Mouse (Mus musculus) left cerebral cortex, adult 2 months (tissue): ENCODE measurements at regions not wholly inside any gene's neighbourhood (a gene's known extent, or its start where the extent isn't known, plus 50 kb on each side); places are given as distances from the start of the nearest gene placed in this dataset.
A peak's percentile ranks its signal among the peaks of the same experiment; 100 is the strongest.

Experiments
- DNase-seq, 2 experiments: peaks; one replicate each; pipeline ENCODE4 v3.0.0; 2021 to 2022; ENCODE audit warnings: low spot score in 2 of 2, mixed read lengths in 1 of 2; ENCODE audit errors: extremely low spot score in 1 of 2
- H3K27ac ChIP-seq: fragments of 200-600 bp; 2 replicates; pipeline ENCODE4 v1.8.1; 2022
- H3K4me3 ChIP-seq: fragments of 200-600 bp; 2 replicates; pipeline ENCODE4 v1.8.1; 2022
- CTCF ChIP-seq: fragments of 200-600 bp; IDR thresholded peaks from 2 replicates; pipeline ENCODE4 v1.8.1; 2022; ENCODE audit warnings: antibody characterized with exemption, mild to moderate bottlenecking, moderate library complexity
- intact Hi-C: fragments of 180-260 bp; cut with DNase I; formaldehyde crosslinking; loops from one replicate; pipeline ENCODE4 v1.15.1; 2025

GRCm38 (mm10) chr8:102223097-102223496 lies 562.3 kb downstream of the Cdh11 start:
- no peak for DNase-seq
- no peak overlapping the region for H3K4me3 ChIP-seq
- intact Hi-C loops, result no loop called here
- H3K27ac ChIP-seq, result no peak overlapping the region
- no peak for TF ChIP-seq CTCF

GRCm38 (mm10) chr8:102205633-102206032 lies 579.8 kb downstream of the Cdh11 start:
- DNase-seq, result no peak
- no peak overlapping the region for H3K4me3 ChIP-seq
- no peak for TF ChIP-seq CTCF
- no peak overlapping the region for H3K27ac ChIP-seq
- intact Hi-C loops, result no loop called here

- H3K27ac ChIP-seq, result no peak overlapping the region
- DNase-seq, result no peak
- intact Hi-C loops, result no loop called here
- H3K4me3 ChIP-seq, result no peak overlapping the region
- no peak for TF ChIP-seq CTCF
These were observed 625.8 kb downstream of the Cdh11 start for GRCm38 (mm10) chr8:102159541-102160197.

- no peak overlapping the region for H3K4me3 ChIP-seq
- DNase-seq, result no peak
- no peak for TF ChIP-seq CTCF
- no peak overlapping the region for H3K27ac ChIP-seq
- intact Hi-C loops, result no loop called here
These were observed 666.8 kb downstream of the Cdh11 start for GRCm38 (mm10) chr8:102118657-102119056.

- no peak for DNase-seq
- intact Hi-C loops, result no loop called here
These were observed 668.5 kb downstream of the Cdh11 start for GRCm38 (mm10) chr8:102116846-102117403.

GRCm38 (mm10) chr8:102103773-102104172 lies 681.7 kb downstream of the Cdh11 start:
- Histone ChIP-seq H3K27ac (no peak overlapping the region), H3K4me3 (no peak overlapping the region)
- TF ChIP-seq CTCF, result no peak
- intact Hi-C loops, result no loop called here
- no peak for DNase-seq

More at GRCm38 (mm10) chr8:102116846-102117403, 668.5 kb downstream of the Cdh11 start:
- Histone ChIP-seq H3K27ac (no peak overlapping the region), H3K4me3 (no peak overlapping the region)
- no peak for TF ChIP-seq CTCF

- intact Hi-C loops, result no loop called here
- no peak overlapping the region for H3K4me3 ChIP-seq
- DNase-seq, result no peak
- H3K27ac ChIP-seq, result no peak overlapping the region
- TF ChIP-seq CTCF, result no peak
These were observed 688.7 kb downstream of the Cdh11 start for GRCm38 (mm10) chr8:102096726-102097125.

- Histone ChIP-seq H3K4me3 (no peak overlapping the region), H3K27ac (no peak overlapping the region)
- peak; percentile 28 for DNase-seq
- intact Hi-C loops, result no loop called here
- TF ChIP-seq CTCF, result no peak
These were observed 699.5 kb downstream of the Cdh11 start for GRCm38 (mm10) chr8:102085927-102086326.

- intact Hi-C loops, result no loop called here
- DNase-seq, result no peak
- no peak overlapping the region for H3K27ac ChIP-seq
- TF ChIP-seq CTCF, result no peak
- H3K4me3 ChIP-seq, result no peak overlapping the region
These were observed 709.8 kb downstream of the Cdh11 start for GRCm38 (mm10) chr8:102075611-102076010.

- no peak for DNase-seq
- peak; percentile 41 for TF ChIP-seq CTCF
- intact Hi-C loops, result loop anchor here (5.0 to 10.0 kb wide), 3 partner anchors 721 to 1219 kb away; partner anchors contain the start of gene Cdh11
- no peak overlapping the region for H3K4me3 ChIP-seq
- H3K27ac ChIP-seq, result no peak overlapping the region
These were observed 721.3 kb downstream of the Cdh11 start for GRCm38 (mm10) chr8:102064137-102064536.

GRCm38 (mm10) chr8:102053429-102053828 lies 732.0 kb downstream of the Cdh11 start:
- no peak overlapping the region for H3K27ac ChIP-seq
- no peak for TF ChIP-seq CTCF
- no peak overlapping the region for H3K4me3 ChIP-seq
- DNase-seq, result no peak
- intact Hi-C loops, result no loop called here

- Histone ChIP-seq H3K27ac (no peak overlapping the region), H3K4me3 (no peak overlapping the region)
- TF ChIP-seq CTCF, result no peak
- DNase-seq, result no peak
- intact Hi-C loops, result no loop called here
These were observed 758.2 kb downstream of the Cdh11 start for GRCm38 (mm10) chr8:102026956-102027927.
